Mouse (Mus musculus): ENCODE data around the gene Hpca. TPM values are rescaled to one million over a fixed set of nuclear protein-coding genes. Genes with fewer than 3 reads are reported as not detected.

Hpca gene
- total and polyA plus RNA-seq, 2 experiments, result 0.18 to 0.23 TPM

DNA sequence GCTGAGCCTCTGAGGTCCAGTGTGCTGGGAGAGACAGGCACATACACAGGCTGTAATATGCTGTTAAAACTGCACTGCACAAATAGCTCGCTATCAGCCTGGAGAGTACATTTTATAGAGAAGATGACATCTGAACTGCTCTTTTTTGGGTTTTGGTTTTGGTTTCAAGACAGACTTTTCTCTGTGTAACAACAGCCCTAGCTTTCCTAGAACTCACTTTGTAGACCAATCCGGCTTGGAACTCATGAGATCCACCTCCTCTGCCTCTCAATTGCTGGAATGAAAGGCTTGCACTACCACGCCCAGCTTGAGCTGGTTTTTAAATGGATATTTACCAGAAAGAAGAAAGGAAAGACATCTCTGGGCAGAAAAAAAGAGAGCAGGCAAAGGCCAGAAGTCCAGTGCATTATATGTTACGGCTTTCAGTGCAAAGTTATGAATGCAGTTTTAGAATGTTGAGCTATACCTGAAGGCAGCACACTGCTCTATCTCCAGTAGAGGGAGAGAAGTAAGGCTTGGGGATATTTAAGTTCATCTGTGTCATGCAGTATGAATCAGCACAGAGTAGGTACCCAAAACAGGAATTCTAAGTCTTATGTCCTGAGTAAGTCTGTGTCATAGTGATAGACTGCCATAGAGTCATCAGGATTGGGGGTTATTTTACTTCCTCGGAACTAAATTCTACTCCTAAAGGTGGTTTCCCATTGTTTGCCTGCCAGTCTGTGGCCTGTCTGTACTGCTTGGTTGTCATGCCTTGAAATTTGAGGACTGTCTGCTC lies 54.0 kb downstream of the Hpca start:
- no peaks in the 10 kb centered on the region for H3K27me3 ChIP-seq (ENCODE audit: control insufficient read depth, insufficient read depth, low read length)
- H3K79me2 ChIP-seq (ENCODE audit: control insufficient read depth, insufficient read depth, low read length), result peaks cover 19% of the 10 kb centered on the region; the same call in 1 of the 2 replicates
- TF ChIP-seq POLR2A (IDR thresholded peaks at IDR 0.05; ENCODE audit: extremely low read depth, insufficient read depth, low read length) (no peak), CTCF (IDR thresholded peaks at IDR 0.05; ENCODE audit: low read depth, low read length) (no peak)
- no peaks in the 10 kb centered on the region; the same call in 1 of the 2 replicates for H3K4me1 ChIP-seq (ENCODE audit: control insufficient read depth, insufficient read depth, low read length)
- WGBS, result 62% methylated on average over 5 of the region's 5 CpGs
- peaks cover under 1% of the 10 kb centered on the region for H3K36me3 ChIP-seq (ENCODE audit: control insufficient read depth, insufficient read depth, low read length)
- H3K9ac ChIP-seq (ENCODE audit: low read depth, low read length), result no peak overlapping the region
- H3K27ac ChIP-seq (replicated peaks; ENCODE audit: insufficient read depth, low read depth, low read length), result no peak overlapping the region
- no peak overlapping the region for H3K4me3 ChIP-seq (ENCODE audit: insufficient read depth, low read depth, low read length)
- DNase-seq (ENCODE audit: extremely low read depth, low read depth, low spot score), result no peak

- TF ChIP-seq POLR2A (IDR thresholded peaks at IDR 0.05; ENCODE audit: extremely low read depth, insufficient read depth, low read length) (no peak), CTCF (IDR thresholded peaks at IDR 0.05; ENCODE audit: low read depth, low read length) (no peak)
- Histone ChIP-seq H3K9ac (ENCODE audit: low read depth, low read length) (no peak overlapping the region), H3K27me3 (ENCODE audit: control insufficient read depth, insufficient read depth, low read length) (no peaks in the 10 kb centered on the region), H3K27ac (replicated peaks; ENCODE audit: insufficient read depth, low read depth, low read length) (no peak overlapping the region), H3K36me3 (ENCODE audit: control insufficient read depth, insufficient read depth, low read length) (no peaks in the 10 kb centered on the region; the same call in 1 of the 2 replicates), H3K4me3 (ENCODE audit: insufficient read depth, low read depth, low read length) (no peak overlapping the region), H3K79me2 (ENCODE audit: control insufficient read depth, insufficient read depth, low read length) (peaks cover 29% of the 10 kb centered on the region; the same call in 1 of the 2 replicates), H3K4me1 (ENCODE audit: control insufficient read depth, insufficient read depth, low read length) (peaks cover 5% of the 10 kb centered on the region)
- no peak for DNase-seq (ENCODE audit: extremely low read depth, low read depth, low spot score)
Measured at GRCm38 (mm10) chr4:129065688-129066236, 56.1 kb downstream of the Hpca start.

DNA sequence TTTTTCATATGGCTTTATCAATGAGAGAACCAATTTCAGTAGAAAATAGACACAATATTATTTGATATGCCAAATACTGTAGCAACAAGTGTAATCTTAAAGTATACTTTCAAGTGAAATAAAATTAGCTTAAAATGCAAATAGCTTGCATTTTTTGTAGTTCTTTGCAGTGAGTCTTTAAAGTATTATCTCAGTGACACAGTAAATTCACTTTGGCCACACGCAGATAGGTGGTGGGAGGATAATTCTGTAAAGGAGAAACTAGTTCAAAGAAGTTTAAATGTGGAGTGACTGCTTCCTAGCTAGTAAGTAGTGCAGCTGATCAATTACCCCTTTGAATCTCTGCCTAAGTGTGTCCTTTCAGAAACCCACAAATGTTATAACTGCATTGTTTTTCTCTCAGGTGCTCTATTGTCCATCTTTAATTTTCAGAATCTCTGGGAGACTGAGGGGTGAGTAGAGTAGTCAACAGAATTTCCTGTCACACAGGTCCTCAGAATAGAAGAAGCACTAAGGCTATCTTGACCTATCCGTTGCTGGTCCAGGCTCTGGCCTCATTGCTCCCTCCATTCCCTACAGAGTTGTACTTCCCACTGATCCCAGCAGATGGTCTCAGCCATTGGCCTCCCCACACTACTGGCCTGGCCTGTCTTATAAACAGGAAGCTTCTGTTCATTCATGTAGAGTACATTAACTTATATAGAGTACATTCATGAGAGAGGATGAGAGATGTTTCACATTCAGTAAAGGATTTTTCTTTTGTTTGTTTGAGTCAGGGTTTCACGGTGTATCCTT lies 59.4 kb downstream of the Hpca start:
- Histone ChIP-seq H3K9ac (ENCODE audit: low read depth, low read length) (no peak overlapping the region), H3K27me3 (ENCODE audit: control insufficient read depth, insufficient read depth, low read length) (no peaks in the 10 kb centered on the region), H3K79me2 (ENCODE audit: control insufficient read depth, insufficient read depth, low read length) (peaks cover 25% of the 10 kb centered on the region; the same call in 1 of the 2 replicates), H3K4me3 (ENCODE audit: insufficient read depth, low read depth, low read length) (no peak overlapping the region), H3K36me3 (ENCODE audit: control insufficient read depth, insufficient read depth, low read length) (no peaks in the 10 kb centered on the region; the same call in 1 of the 2 replicates), H3K4me1 (ENCODE audit: control insufficient read depth, insufficient read depth, low read length) (peaks cover 7% of the 10 kb centered on the region), H3K27ac (replicated peaks; ENCODE audit: insufficient read depth, low read depth, low read length) (no peak overlapping the region)
- DNase-seq (ENCODE audit: extremely low read depth, low read depth, low spot score), result no peak
- 76% methylated on average over 3 of the region's 3 CpGs for WGBS
- no peak for TF ChIP-seq CTCF (IDR thresholded peaks at IDR 0.05; ENCODE audit: low read depth, low read length)
- TF ChIP-seq POLR2A (IDR thresholded peaks at IDR 0.05; ENCODE audit: extremely low read depth, insufficient read depth, low read length), result no peak

Other genes starting within 250 kb of the Hpca start
- gene Trim62, start 238.5 kb downstream of the Hpca start, total RNA-seq (2014; rRNA removed), result 0.28 and 0.34 TPM in 2 replicates
- gene Trim62, start 238.5 kb downstream of the Hpca start, polyA plus RNA-seq (2012; rRNA removed), result 0.67 and 1.0 TPM in 2 replicates
- gene Azin2, start 159.6 kb downstream of the Hpca start, total RNA-seq (2014; rRNA removed), result 5.4 and 5.7 TPM in 2 replicates
- gene Azin2, start 159.6 kb downstream of the Hpca start, polyA plus RNA-seq (2012; rRNA removed), result 0.81 and 1.7 TPM in 2 replicates
- gene Ak2, start 130.1 kb downstream of the Hpca start, total RNA-seq (2014; rRNA removed), result 194 and 232 TPM in 2 replicates
- gene Ak2, start 130.1 kb downstream of the Hpca start, polyA plus RNA-seq (2012; rRNA removed), result 140 and 156 TPM in 2 replicates
- 35.0 and 46.2 TPM in 2 replicates for gene Rnf19b, start 63.8 kb downstream of the Hpca start, total RNA-seq (2014; rRNA removed)
- gene Rnf19b, start 63.8 kb downstream of the Hpca start, polyA plus RNA-seq (2012; rRNA removed), result 44.0 and 49.1 TPM in 2 replicates
- 0.13 TPM in 1 of 2 replicates, not detected in the other for gene Tmem54, start 16.5 kb downstream of the Hpca start, total RNA-seq (2014; rRNA removed)
- 0.37 and 0.65 TPM in 2 replicates for gene Tmem54, start 16.5 kb downstream of the Hpca start, polyA plus RNA-seq (2012; rRNA removed)
- 0.54 and 0.83 TPM in 2 replicates for gene Fndc5, start 15.0 kb upstream of the Hpca start, total RNA-seq (2014; rRNA removed)
- 0.17 and 0.87 TPM in 2 replicates for gene Fndc5, start 15.0 kb upstream of the Hpca start, polyA plus RNA-seq (2012; rRNA removed)
- gene S100pbp, start 67.7 kb upstream of the Hpca start, total RNA-seq (2014; rRNA removed), result 13.4 TPM in 2 replicates
- gene S100pbp, start 67.7 kb upstream of the Hpca start, polyA plus RNA-seq (2012; rRNA removed), result 7.3 and 10.0 TPM in 2 replicates
- 17.2 and 18.5 TPM in 2 replicates for gene Yars, start 67.7 kb upstream of the Hpca start, total RNA-seq (2014; rRNA removed)
- 10.7 and 15.3 TPM in 2 replicates for gene Yars, start 67.7 kb upstream of the Hpca start, polyA plus RNA-seq (2012; rRNA removed)
- 8.9 and 17.9 TPM in 2 replicates for gene C77080, start 139.4 kb upstream of the Hpca start, total RNA-seq (2014; rRNA removed)
- gene C77080, start 139.4 kb upstream of the Hpca start, polyA plus RNA-seq (2012; rRNA removed), result 46.6 and 60.7 TPM in 2 replicates
- gene Sync, start 165.6 kb upstream of the Hpca start, total RNA-seq (2014; rRNA removed), result not detected in 2 replicates
- gene Sync, start 165.6 kb upstream of the Hpca start, polyA plus RNA-seq (2012; rRNA removed), result 0.04 and 0.05 TPM in 2 replicates
- 40.3 and 47.2 TPM in 2 replicates for gene Rbbp4, start 213.3 kb upstream of the Hpca start, total RNA-seq (2014; rRNA removed)
- 15.1 and 17.2 TPM in 2 replicates for gene Rbbp4, start 213.3 kb upstream of the Hpca start, polyA plus RNA-seq (2012; rRNA removed)
- 24.7 and 32.8 TPM in 2 replicates for gene Zbtb8os, start 213.7 kb upstream of the Hpca start, total RNA-seq (2014; rRNA removed)
- 14.7 and 16.7 TPM in 2 replicates for gene Zbtb8os, start 213.7 kb upstream of the Hpca start, polyA plus RNA-seq (2012; rRNA removed)